Mouse (Mus musculus) intestine, postnatal 0 days (tissue): Measurements from ENCODE around the gene Pth1r. TPM values are rescaled to one million over a fixed set of nuclear protein-coding genes. Genes with fewer than 3 reads are reported as not detected.

ENCODE experiments used
- ATAC-seq: fragments of 200-750 bp; cut with Nextera tagmentation; 2 replicates; pipeline ENCODE4 v1.8.0; 2017; ENCODE audit warnings: mild to moderate bottlenecking, moderate TSS enrichment, moderate library complexity
- H3K27ac ChIP-seq: fragments of 300-500 bp; sonication (generic); 2 replicates; pipeline ENCODE4 v1.5.1; 2014; ENCODE audit warnings: mild to moderate bottlenecking, low read depth, low read length, moderate library complexity
- H3K27me3 ChIP-seq: fragments of 300-500 bp; sonication (generic); replicated peaks from 2 replicates; pipeline ENCODE4 v1.6.1; 2014; ENCODE audit warnings: low read length, mixed read lengths; ENCODE audit not compliant: control insufficient read depth, insufficient read depth
- H3K36me3 ChIP-seq: fragments of 300-500 bp; sonication (generic); 2 replicates; pipeline ENCODE4 v1.6.1; 2014; ENCODE audit warnings: mild to moderate bottlenecking, moderate library complexity; ENCODE audit not compliant: control insufficient read depth, insufficient read depth
- H3K4me1 ChIP-seq: fragments of 300-500 bp; sonication (generic); replicated peaks from 2 replicates; pipeline ENCODE4 v1.6.1; 2014; ENCODE audit warnings: antibody characterized with exemption, low read length, mixed read lengths; ENCODE audit not compliant: control insufficient read depth, insufficient read depth
- H3K4me2 ChIP-seq: fragments of 300-500 bp; sonication (generic); replicated peaks from 2 replicates; pipeline ENCODE4 v1.6.1; 2014; ENCODE audit warnings: low read depth, mild to moderate bottlenecking, moderate library complexity
- H3K4me3 ChIP-seq: fragments of 300-500 bp; sonication (generic); 2 replicates; pipeline ENCODE4 v1.5.1; 2014; ENCODE audit warnings: low read depth, low read length
- H3K9ac ChIP-seq: fragments of 300-500 bp; sonication (generic); 2 replicates; pipeline ENCODE4 v1.6.1; 2014; ENCODE audit warnings: mild to moderate bottlenecking, low read depth, low read length
- H3K9me3 ChIP-seq: fragments of 300-500 bp; sonication (generic); 2 replicates; pipeline ENCODE4 v1.6.1; 2016; ENCODE audit warnings: mixed run types; ENCODE audit not compliant: control insufficient read depth
- CTCF ChIP-seq: sonication (generic); IDR thresholded peaks from 2 replicates; pipeline ENCODE4 v1.5.1; 2016; ENCODE audit warnings: low read depth, mild to moderate bottlenecking, control low read depth, antibody characterized with exemption, moderate library complexity
- WGBS: fragments of 180-500 bp; shearing (Covaris S2); extraction: QIAGEN DNeasy Blood & Tissue Kit; methylation state at CpG from one replicate; pipeline ENCODE4 v1.1.7; 2014; 5-methylcytosine and 5-hydroxymethylcytosine counted together
- polyA plus RNA-seq: library from polyadenylated mRNA; unstranded; fragments of >200 nt; fragmentation: Nextera tagmentation; extraction: Ambion mirVana; gene quantifications from 2 replicates; pipeline ENCODE4 v1.2.1, GENCODE M21; 2015

Gene Pth1r
- polyA plus RNA-seq, 1 experiment from 2014 or later, result 9.1 TPM

DNA sequence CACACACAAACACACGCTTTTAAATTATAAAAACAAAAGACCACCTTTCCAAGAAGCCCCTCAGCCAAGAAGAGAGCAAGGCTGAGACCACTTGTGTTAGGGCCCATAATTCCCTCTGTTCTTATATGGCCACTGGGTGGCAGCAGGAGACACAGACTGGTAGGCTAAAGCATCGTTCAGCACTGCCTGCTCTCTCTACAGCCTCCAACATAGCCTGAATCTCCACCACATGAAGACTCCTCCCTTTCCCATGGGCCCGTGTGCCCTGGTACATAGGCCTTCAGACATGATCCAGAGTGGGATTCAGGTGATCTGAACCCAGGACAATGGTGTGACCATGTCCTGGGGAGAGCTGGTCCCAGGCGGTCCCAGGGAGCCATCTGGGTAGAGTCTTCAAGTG is 30.2 kb downstream of the Pth1r start:
- Histone ChIP-seq H3K36me3 (peaks cover 4% of the 10 kb centered on the region), H3K4me2 (no peak overlapping the region), H3K9me3 (no peaks in the 10 kb centered on the region), H3K27ac (no peak overlapping the region), H3K4me1 (no peaks in the 10 kb centered on the region), H3K27me3 (no peaks in the 10 kb centered on the region), H3K4me3 (no peak overlapping the region), H3K9ac (no peak overlapping the region)
- WGBS, result 36% methylated on average over 4 of the region's 4 CpGs
- no peak for ATAC-seq
- peak; percentile 91 for TF ChIP-seq CTCF

DNA sequence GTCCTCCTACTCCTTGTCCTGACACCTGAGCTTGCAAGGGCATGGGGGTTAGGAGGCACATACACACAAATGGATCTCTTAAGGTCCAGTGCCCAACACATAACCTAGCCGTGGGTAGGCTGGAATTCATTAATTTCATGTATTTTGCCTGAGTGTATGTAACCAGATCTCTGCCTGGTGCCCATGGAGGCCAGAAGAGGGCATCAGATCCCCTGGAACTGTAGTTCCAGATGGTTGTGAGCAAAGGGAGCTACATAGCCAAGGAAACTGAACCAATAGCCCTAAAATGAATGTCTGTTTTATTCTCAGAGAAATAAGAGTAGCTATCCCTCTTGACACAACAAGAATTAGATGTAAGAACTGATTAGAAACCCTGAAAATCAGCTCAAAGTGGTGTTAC is 31.5 kb downstream of the Pth1r start:
- Histone ChIP-seq H3K27me3 (no peaks in the 10 kb centered on the region), H3K9me3 (no peaks in the 10 kb centered on the region), H3K27ac (no peak overlapping the region), H3K4me2 (no peak overlapping the region), H3K4me1 (no peaks in the 10 kb centered on the region), H3K9ac (no peak overlapping the region), H3K4me3 (no peak overlapping the region), H3K36me3 (peaks cover 16% of the 10 kb centered on the region)
- 75% methylated on average over 1 of the region's 1 CpGs for WGBS
- peak; percentile 54 for TF ChIP-seq CTCF
- no peak for ATAC-seq

GRCm38 (mm10) chr9:110713389-110713788 is 33.6 kb downstream of the Pth1r start:
- H3K9ac ChIP-seq, result no peak overlapping the region
- H3K4me2 ChIP-seq, result no peak overlapping the region
- no peaks in the 10 kb centered on the region for H3K4me1 ChIP-seq
- H3K27ac ChIP-seq, result no peak overlapping the region
- H3K27me3 ChIP-seq, result no peaks in the 10 kb centered on the region
- H3K4me3 ChIP-seq, result no peak overlapping the region
- TF ChIP-seq CTCF, result no peak
- peak; percentile 32 for ATAC-seq
- no peaks in the 10 kb centered on the region for H3K9me3 ChIP-seq
- WGBS, result 24% methylated on average over 1 of the region's 1 CpGs
- peaks cover 24% of the 10 kb centered on the region for H3K36me3 ChIP-seq

- Histone ChIP-seq H3K27me3 (no peaks in the 10 kb centered on the region), H3K9me3 (no peaks in the 10 kb centered on the region), H3K36me3 (peaks cover 24% of the 10 kb centered on the region), H3K9ac (no peak overlapping the region), H3K27ac (no peak overlapping the region), H3K4me2 (no peak overlapping the region), H3K4me3 (no peak overlapping the region), H3K4me1 (no peaks in the 10 kb centered on the region)
- WGBS, result 70% methylated on average over 4 of the region's 4 CpGs
- no peak for TF ChIP-seq CTCF
- ATAC-seq, result no peak
Observed at GRCm38 (mm10) chr9:110712545-110712944, 34.4 kb downstream of the Pth1r start.

- Histone ChIP-seq H3K4me3 (no peak overlapping the region), H3K9ac (no peak overlapping the region), H3K9me3 (no peaks in the 10 kb centered on the region), H3K36me3 (peaks cover 24% of the 10 kb centered on the region), H3K4me2 (no peak overlapping the region), H3K27me3 (no peaks in the 10 kb centered on the region), H3K27ac (no peak overlapping the region), H3K4me1 (no peaks in the 10 kb centered on the region)
- TF ChIP-seq CTCF, result no peak
- no peak for ATAC-seq
- 84% methylated on average over 6 of the region's 6 CpGs for WGBS
Observed at GRCm38 (mm10) chr9:110711996-110712395, 34.9 kb downstream of the Pth1r start.

GRCm38 (mm10) chr9:110711532-110711931 is 35.4 kb downstream of the Pth1r start:
- Histone ChIP-seq H3K4me1 (no peaks in the 10 kb centered on the region), H3K4me3 (no peak overlapping the region), H3K27me3 (no peaks in the 10 kb centered on the region), H3K27ac (no peak overlapping the region), H3K9ac (no peak overlapping the region), H3K36me3 (peaks cover 24% of the 10 kb centered on the region), H3K4me2 (no peak overlapping the region), H3K9me3 (no peaks in the 10 kb centered on the region)
- ATAC-seq, result no peak
- 86% methylated on average over 1 of the region's 1 CpGs for WGBS
- no peak for TF ChIP-seq CTCF
